Mouse (Mus musculus): ENCODE measurements around the gene Miga2.
A peak's percentile ranks its signal among the peaks of the same experiment; 100 is the strongest.
"Not testable (repeated sequence)": the region's sequence is repeated elsewhere in the genome, so short reads cannot be mapped to it uniquely, and the experiment has no call there.

Gene Miga2

GRCm38 (mm10) chr2:30397986-30398512 lies 34.0 kb downstream of the Miga2 start:
- DNase-seq (ENCODE audit: low spot score in 2 of 2), result no peak

- no peak for DNase-seq (ENCODE audit: low spot score in 2 of 2)
Measured at GRCm38 (mm10) chr2:30399191-30400171, 35.4 kb downstream of the Miga2 start.

GRCm38 (mm10) chr2:30401581-30401980 lies 37.5 kb downstream of the Miga2 start:
- DNase-seq (ENCODE audit: low spot score in 2 of 2), result no peak

GRCm38 (mm10) chr2:30402351-30402826 lies 38.4 kb downstream of the Miga2 start:
- no peak for DNase-seq (ENCODE audit: low spot score in 2 of 2)

GRCm38 (mm10) chr2:30402843-30403242 lies 38.8 kb downstream of the Miga2 start:
- DNase-seq (ENCODE audit: low spot score in 2 of 2), result no peak

- no peak for DNase-seq (ENCODE audit: low spot score in 2 of 2)
Measured at GRCm38 (mm10) chr2:30403870-30404269, 39.8 kb downstream of the Miga2 start.

- no peak for DNase-seq (ENCODE audit: low spot score in 2 of 2)
Measured at GRCm38 (mm10) chr2:30407221-30407620, 43.2 kb downstream of the Miga2 start.

- no peak for DNase-seq (ENCODE audit: low spot score in 2 of 2)
Measured at GRCm38 (mm10) chr2:30407778-30408177, 43.7 kb downstream of the Miga2 start.

GRCm38 (mm10) chr2:30408452-30409100 lies 44.5 kb downstream of the Miga2 start:
- no peak for DNase-seq (ENCODE audit: low spot score in 2 of 2)

GRCm38 (mm10) chr2:30409454-30410176 lies 45.6 kb downstream of the Miga2 start:
- no peak for DNase-seq (ENCODE audit: low spot score in 2 of 2)

GRCm38 (mm10) chr2:30413038-30413973 lies 49.3 kb downstream of the Miga2 start:
- DNase-seq (ENCODE audit: low spot score in 2 of 2), result no peak

- DNase-seq (ENCODE audit: low spot score in 2 of 2), result no peak
Measured at GRCm38 (mm10) chr2:30414101-30414500, 50.1 kb downstream of the Miga2 start.

- no peak for DNase-seq (ENCODE audit: low spot score in 2 of 2)
Measured at GRCm38 (mm10) chr2:30414681-30415080, 50.6 kb downstream of the Miga2 start.

GRCm38 (mm10) chr2:30415157-30415935 lies 51.3 kb downstream of the Miga2 start, which contains the start of gene Crat:
TSS of gene Crat (minus strand) at chr2:30415813.
- peak; percentile 90 to 92 for DNase-seq (ENCODE audit: low spot score in 2 of 2)

- DNase-seq (ENCODE audit: low spot score in 2 of 2), result peak; percentile 91 to 92
Measured at GRCm38 (mm10) chr2:30415936-30416648, 52.1 kb downstream of the Miga2 start, which contains the start of gene Ptpa. TSS of gene Ptpa (plus strand) at chr2:30416039.

GRCm38 (mm10) chr2:30416649-30416965 lies 52.6 kb downstream of the Miga2 start:
- DNase-seq (ENCODE audit: low spot score in 2 of 2), result peak in 1 of 2 experiments; percentile 42

- DNase-seq (ENCODE audit: low spot score in 2 of 2), result not testable (repeated sequence)
Measured at GRCm38 (mm10) chr2:30417154-30417553, 53.1 kb downstream of the Miga2 start.

- peak in 1 of 2 experiments; percentile 51 for DNase-seq (ENCODE audit: low spot score in 2 of 2)
Measured at GRCm38 (mm10) chr2:30417595-30418165, 53.6 kb downstream of the Miga2 start.

- DNase-seq (ENCODE audit: low spot score in 2 of 2), result no peak
Measured at GRCm38 (mm10) chr2:30418259-30418658, 54.2 kb downstream of the Miga2 start.

Data from spleen, postnatal 36 days (tissue).